Mouse (Mus musculus): ENCODE results near the gene Dcaf17.

GRCm38 (mm10) chr2:71120844-71121243 is 65.7 kb downstream of the Dcaf17 start:
- TF ChIP-seq MYOG (IDR thresholded peaks at IDR 0.05; ENCODE audit: control insufficient read depth, extremely low read depth, insufficient read length) = no peak
- no peak for TF ChIP-seq CTCF (IDR thresholded peaks at IDR 0.05; ENCODE audit: control insufficient read depth, insufficient read depth, insufficient read length)
